In genomic region chr1:28102021-28102526, GRCm38 (mm10) we compare ENCODE assay signal across 20 mouse cellular contexts.
DNase-seq lines count a peak whose midpoint lies in the region; ATAC-seq and TF ChIP-seq lines count a peak whose summit lies in the region.
"Had no signal": no experiment of that assay in that cellular context is flagged by ENCODE, and none has a peak within 500 bp of the region (broad histone marks: within the 10 kb centered on the region; RNA-seq: fewer than 3 reads in every experiment).

No protein-coding gene starts in this region.

- TF ChIP-seq POLR2A in cerebellum, adult 2 months (IDR thresholded peaks at IDR 0.05; ENCODE audit: borderline replicate concordance, insufficient read depth, low read length): no peak
- TF ChIP-seq POLR2A in kidney, adult 2 months (IDR thresholded peaks at IDR 0.05; ENCODE audit: low read depth, low read length): no peak

- WGBS in midbrain, postnatal 0 days: 81% methylated on average over 2 of the region's 2 CpGs
- 80% methylated on average over 2 of the region's 2 CpGs for WGBS in midbrain, embryonic 16.5 days
- 20% methylated on average over 2 of the region's 2 CpGs for WGBS in cerebellum, adult 2 months
- 66% methylated on average over 2 of the region's 2 CpGs for WGBS in kidney, adult 2 months

- no peaks in the 10 kb centered on the region for H3K4me1 ChIP-seq in midbrain, postnatal 0 days (ENCODE audit: insufficient read depth, low read length)
- H3K4me1 ChIP-seq in midbrain, embryonic 16.5 days (ENCODE audit: control insufficient read depth, insufficient read depth, low read length): no peaks in the 10 kb centered on the region
- H3K4me1 ChIP-seq in cerebellum, adult 2 months (ENCODE audit: control insufficient read depth, insufficient read depth, low read length): no peaks in the 10 kb centered on the region; the same call in 1 of the 2 replicates
- no peaks in the 10 kb centered on the region for H3K4me1 ChIP-seq in kidney, adult 2 months (ENCODE audit: control insufficient read depth, insufficient read depth, low read length)
- H3K4me1 ChIP-seq: midbrain, embryonic 12.5 days had no signal

- intact Hi-C loops in gastrocnemius, postnatal 14 days (cut with DNase I; ENCODE audit: low total_unique reads): no loop called here

- no peak overlapping the region for H3K4me3 ChIP-seq in midbrain, postnatal 0 days (ENCODE audit: low read depth, low read length)
- no peak overlapping the region for H3K4me3 ChIP-seq in midbrain, embryonic 16.5 days (ENCODE audit: low read depth, low read length)
- no peak overlapping the region for H3K4me3 ChIP-seq in cerebellum, adult 2 months (replicated peaks; ENCODE audit: insufficient read depth, low read depth, low read length)
- H3K4me3 ChIP-seq in kidney, adult 2 months (ENCODE audit: insufficient read depth, low read depth, low read length): no peak overlapping the region
- H3K4me3 ChIP-seq: midbrain, embryonic 12.5 days had no signal

- H3K4me2 ChIP-seq in midbrain, postnatal 0 days (ENCODE audit: low read depth, low read length, poor library complexity, severe bottlenecking): no peak overlapping the region
- no peak overlapping the region for H3K4me2 ChIP-seq in midbrain, embryonic 16.5 days (ENCODE audit: low read length)
- H3K4me2 ChIP-seq: heart, embryonic 11.5 days; hindbrain, embryonic 14.5 days; midbrain, embryonic 12.5 days had no signal

- H3K36me3 ChIP-seq in midbrain, postnatal 0 days (ENCODE audit: insufficient read depth, low read length): no peaks in the 10 kb centered on the region
- H3K36me3 ChIP-seq in midbrain, embryonic 16.5 days (ENCODE audit: control insufficient read depth, insufficient read depth, low read length): no peaks in the 10 kb centered on the region
- H3K36me3 ChIP-seq in kidney, adult 2 months (ENCODE audit: control insufficient read depth, insufficient read depth, low read length): no peaks in the 10 kb centered on the region
- H3K36me3 ChIP-seq: midbrain, embryonic 12.5 days had no signal

- DNase-seq in midbrain, postnatal 0 days (ENCODE audit: low spot score): peak; percentile 32
- DNase-seq in cerebellum, adult 2 months: peak; percentile 24 to 83
- DNase-seq in cerebellum, postnatal 25 days: peak; percentile 42 to 68
- DNase-seq in gastrocnemius, postnatal 14 days: no peak
- no peak for DNase-seq in heart, adult 8-10 months (ENCODE audit: low spot score)
- DNase-seq in kidney, adult 2 months: no peak
- DNase-seq: gastrocnemius, postnatal 36 days; heart, postnatal 14 days; liver; liver, postnatal 0 days; lung, postnatal 4 days; retina, postnatal 1 day; spleen, adult 18-20 months had no signal

- H3K27me3 ChIP-seq in midbrain, postnatal 0 days (ENCODE audit: insufficient read depth, low read length): no peaks in the 10 kb centered on the region
- no peaks in the 10 kb centered on the region for H3K27me3 ChIP-seq in midbrain, embryonic 16.5 days (ENCODE audit: control insufficient read depth, insufficient read depth, low read depth, low read length)
- H3K27me3 ChIP-seq in cerebellum, adult 2 months (ENCODE audit: control insufficient read depth, insufficient read depth, low read length): no peaks in the 10 kb centered on the region
- H3K27me3 ChIP-seq in kidney, adult 2 months (replicated peaks; ENCODE audit: control insufficient read depth, insufficient read depth, low read length): no peaks in the 10 kb centered on the region
- H3K27me3 ChIP-seq: midbrain, embryonic 12.5 days had no signal

- no peak for ATAC-seq in midbrain, postnatal 0 days (ENCODE audit: low FRiP score)
- ATAC-seq in midbrain, embryonic 16.5 days: no peak
- ATAC-seq: forebrain, embryonic 16.5 days; intestine, embryonic 16.5 days; liver, postnatal 0 days had no signal

- no peaks in the 10 kb centered on the region for H3K9me3 ChIP-seq in midbrain, postnatal 0 days (ENCODE audit: low read length)
- no peaks in the 10 kb centered on the region for H3K9me3 ChIP-seq in midbrain, embryonic 16.5 days (replicated peaks; ENCODE audit: control insufficient read depth, low read length, poor library complexity, severe bottlenecking)
- H3K9me3 ChIP-seq: midbrain, embryonic 12.5 days had no signal

- H3K27ac ChIP-seq in midbrain, postnatal 0 days (ENCODE audit: low read depth, low read length): no peak overlapping the region
- no peak overlapping the region for H3K27ac ChIP-seq in midbrain, embryonic 16.5 days (ENCODE audit: low read length)
- no peak overlapping the region for H3K27ac ChIP-seq in cerebellum, adult 2 months (ENCODE audit: insufficient read depth, low read length)
- H3K27ac ChIP-seq in kidney, adult 2 months (ENCODE audit: insufficient read depth, low read depth, low read length): no peak overlapping the region
- H3K27ac ChIP-seq: hindbrain, embryonic 14.5 days; kidney, postnatal 0 days; midbrain, embryonic 12.5 days had no signal

- H3K9ac ChIP-seq in midbrain, postnatal 0 days (replicated peaks; ENCODE audit: low read length, poor library complexity, severe bottlenecking): no peak overlapping the region
- no peak overlapping the region for H3K9ac ChIP-seq in midbrain, embryonic 16.5 days (ENCODE audit: low read depth, low read length)
- H3K9ac ChIP-seq: hindbrain, embryonic 14.5 days; liver, postnatal 0 days; midbrain, embryonic 12.5 days had no signal

- no peak for TF ChIP-seq CTCF in midbrain, postnatal 0 days (IDR thresholded peaks at IDR 0.05)
- TF ChIP-seq CTCF in cerebellum, adult 2 months (IDR thresholded peaks at IDR 0.05; ENCODE audit: borderline replicate concordance, insufficient read depth, low read depth, low read length): no peak
- no peak for TF ChIP-seq CTCF in kidney, adult 2 months (conservative IDR thresholded peaks at IDR 0.05; ENCODE audit: insufficient read depth, insufficient read length, low read depth, low read length)

Comparison
In these comparisons a context has a peak if more than half of its experiments do, and no peak if none do; other contexts are left out.
1. DNase-seq: peak in midbrain, postnatal 0 days (single experiment), cerebellum, adult 2 months (2 of 2) and cerebellum, postnatal 25 days (2 of 2); none in gastrocnemius, postnatal 14 days (single experiment), heart, adult 8-10 months (single experiment) and kidney, adult 2 months (single experiment).